Comparison of ENCODE assay signal across 14 mouse cellular contexts in genomic region chr2:69777985-69778835, GRCm38 (mm10). TPM values are rescaled to one million over a fixed set of nuclear protein-coding genes. Genes with fewer than 3 reads are reported as not detected.
A peak's percentile ranks its signal among the peaks of the same experiment; 100 is the strongest.
DNase-seq lines count a peak whose midpoint lies in the region; ATAC-seq lines count a peak whose summit lies in the region.
"Had no signal": no experiment of that assay in that cellular context is flagged by ENCODE, and none has a peak within 500 bp of the region (broad histone marks: within the 10 kb centered on the region; RNA-seq: fewer than 3 reads in every experiment).

No protein-coding gene starts in this region.

- no peak overlapping the region for H3K4me2 ChIP-seq in intestine, embryonic 16.5 days (ENCODE audit: low read depth, low read length)
- H3K4me2 ChIP-seq: embryonic facial prominence, embryonic 15.5 days; lung, embryonic 15.5 days; neural tube, embryonic 12.5 days; stomach, embryonic 15.5 days had no signal

- no peak overlapping the region for H3K9ac ChIP-seq in intestine, embryonic 16.5 days (ENCODE audit: low read depth, low read length)
- H3K9ac ChIP-seq: embryonic facial prominence, embryonic 15.5 days; lung, embryonic 15.5 days; neural tube, embryonic 12.5 days; stomach, embryonic 15.5 days had no signal

- 72% methylated on average over 7 of the region's 7 CpGs for WGBS in intestine, embryonic 16.5 days
- WGBS in hindbrain, embryonic 10.5 days: 76% methylated on average over 7 of the region's 7 CpGs

- peak; percentile 19 to 37 for DNase-seq in layer of hippocampus, postnatal 14 days (ENCODE audit: low spot score in 2 of 2)
- DNase-seq in layer of hippocampus, postnatal 36 days: no peak
- peak; percentile 15 to 24 for DNase-seq in CD8-positive naive resting alpha-beta T cell, adult 2 months (ENCODE audit: low read depth in 2 of 2, low spot score in 2 of 2)
- peak; percentile 74 for DNase-seq in induced T-regulatory cell, adult 2 months (ENCODE audit: low read depth)
- peak; percentile 34 to 42 for DNase-seq in thymus, adult 18-20 months
- DNase-seq in cerebellum, postnatal 4 days (ENCODE audit: low spot score in 2 of 2): no peak
- DNase-seq in hindbrain, embryonic 10.5 days (ENCODE audit: low spot score): no peak
- DNase-seq: gastrocnemius, postnatal 14 days had no signal

- H3K27ac ChIP-seq in intestine, embryonic 16.5 days (ENCODE audit: low read length): no peak overlapping the region
- no peak overlapping the region for H3K27ac ChIP-seq in hindbrain, embryonic 10.5 days
- H3K27ac ChIP-seq: embryonic facial prominence, embryonic 15.5 days; lung, embryonic 15.5 days; neural tube, embryonic 12.5 days; stomach, embryonic 15.5 days had no signal

- H3K27me3 ChIP-seq in intestine, embryonic 16.5 days (replicated peaks; ENCODE audit: control insufficient read depth, insufficient read depth, low read length): no peaks in the 10 kb centered on the region
- no peaks in the 10 kb centered on the region for H3K27me3 ChIP-seq in hindbrain, embryonic 10.5 days (ENCODE audit: insufficient read depth, poor library complexity, severe bottlenecking)
- H3K27me3 ChIP-seq: embryonic facial prominence, embryonic 15.5 days; lung, embryonic 15.5 days; neural tube, embryonic 12.5 days; stomach, embryonic 15.5 days had no signal

- ATAC-seq in intestine, embryonic 16.5 days: no peak
- ATAC-seq: hindbrain, embryonic 16.5 days had no signal

- no peaks in the 10 kb centered on the region for H3K9me3 ChIP-seq in intestine, embryonic 16.5 days (ENCODE audit: control insufficient read depth, low read length)
- H3K9me3 ChIP-seq in hindbrain, embryonic 10.5 days: no peaks in the 10 kb centered on the region
- H3K9me3 ChIP-seq: embryonic facial prominence, embryonic 15.5 days; lung, embryonic 15.5 days; neural tube, embryonic 12.5 days; stomach, embryonic 15.5 days had no signal

- no peaks in the 10 kb centered on the region for H3K36me3 ChIP-seq in intestine, embryonic 16.5 days (ENCODE audit: control insufficient read depth, insufficient read depth, low read length)
- H3K36me3 ChIP-seq in hindbrain, embryonic 10.5 days: peaks cover 53% of the 10 kb centered on the region
- H3K36me3 ChIP-seq: lung, embryonic 15.5 days; stomach, embryonic 15.5 days had no signal

- H3K4me1 ChIP-seq in intestine, embryonic 16.5 days (ENCODE audit: control insufficient read depth, insufficient read depth, low read length): no peaks in the 10 kb centered on the region
- no peaks in the 10 kb centered on the region for H3K4me1 ChIP-seq in hindbrain, embryonic 10.5 days (replicated peaks)
- H3K4me1 ChIP-seq: embryonic facial prominence, embryonic 15.5 days; lung, embryonic 15.5 days; neural tube, embryonic 12.5 days; stomach, embryonic 15.5 days had no signal

- H3K4me3 ChIP-seq in intestine, embryonic 16.5 days (ENCODE audit: low read length): no peak overlapping the region
- H3K4me3 ChIP-seq in hindbrain, embryonic 10.5 days: no peak overlapping the region
- H3K4me3 ChIP-seq: embryonic facial prominence, embryonic 15.5 days; lung, embryonic 15.5 days; neural tube, embryonic 12.5 days; stomach, embryonic 15.5 days had no signal

RNA-seq across cellular contexts. Expression of gene Ccdc173, which starts 11.2 kb away (rescaled TPM):
- 1 to 10 TPM; 2.7 to 2.8 TPM for total RNA-seq in layer of hippocampus, postnatal 14 days (2021)
- total RNA-seq in layer of hippocampus, postnatal 36 days (2021): 1 to 10 TPM; 2.6 to 3.4 TPM
- 0.84 and 0.97 TPM in 2 replicates for polyA plus RNA-seq in intestine, embryonic 16.5 days (2015; fragmentation: Nextera tagmentation; extraction: Ambion mirVana)
- 3.0 and 4.0 TPM in 2 replicates for polyA plus RNA-seq in hindbrain, embryonic 10.5 days (2016; fragmentation: Nextera tagmentation; extraction: Ambion mirVana)

RNA-seq across cellular contexts. Expression of gene Phospho2, which starts 11.2 kb away (rescaled TPM):
- 10 to 100 TPM; 19.0 to 21.7 TPM for total RNA-seq in layer of hippocampus, postnatal 14 days (2021)
- 10 to 100 TPM; 23.4 to 24.5 TPM for total RNA-seq in layer of hippocampus, postnatal 36 days (2021)
- polyA plus RNA-seq in intestine, embryonic 16.5 days (2015; fragmentation: Nextera tagmentation; extraction: Ambion mirVana): 22.4 and 23.1 TPM in 2 replicates
- 28.3 and 30.4 TPM in 2 replicates for polyA plus RNA-seq in hindbrain, embryonic 10.5 days (2016; fragmentation: Nextera tagmentation; extraction: Ambion mirVana)

RNA-seq across cellular contexts. Expression of gene Klhl23, which starts 43.5 kb away (rescaled TPM):
- 10 to 100 TPM; 60.8 to 63.5 TPM for total RNA-seq in layer of hippocampus, postnatal 14 days (2021)
- 10 to 100 TPM; 39.3 to 39.9 TPM for total RNA-seq in layer of hippocampus, postnatal 36 days (2021)
- polyA plus RNA-seq in intestine, embryonic 16.5 days (2015; fragmentation: Nextera tagmentation; extraction: Ambion mirVana): 29.5 and 31.1 TPM in 2 replicates
- 23.1 and 23.2 TPM in 2 replicates for polyA plus RNA-seq in hindbrain, embryonic 10.5 days (2016; fragmentation: Nextera tagmentation; extraction: Ambion mirVana)

RNA-seq across cellular contexts. Expression of gene Ppig, which starts 55.9 kb away (rescaled TPM):
- 10 to 100 TPM; 60.3 to 67.0 TPM for total RNA-seq in layer of hippocampus, postnatal 14 days (2021)
- 10 to 100 TPM; 64.7 to 74.6 TPM for total RNA-seq in layer of hippocampus, postnatal 36 days (2021)
- polyA plus RNA-seq in intestine, embryonic 16.5 days (2015; fragmentation: Nextera tagmentation; extraction: Ambion mirVana): 110 and 126 TPM in 2 replicates
- polyA plus RNA-seq in hindbrain, embryonic 10.5 days (2016; fragmentation: Nextera tagmentation; extraction: Ambion mirVana): 78.0 and 128 TPM in 2 replicates

Comparison
In these comparisons a context has a peak if more than half of its experiments do, and no peak if none do; other contexts are left out.
1. DNase-seq: peak in layer of hippocampus, postnatal 14 days (2 of 2), CD8-positive naive resting alpha-beta T cell, adult 2 months (2 of 2), induced T-regulatory cell, adult 2 months (single experiment) and thymus, adult 18-20 months (2 of 2); none in layer of hippocampus, postnatal 36 days (0 of 2), cerebellum, postnatal 4 days (0 of 2) and hindbrain, embryonic 10.5 days (single experiment).